Mouse (Mus musculus) hindbrain, postnatal 0 days (tissue): ENCODE data around the gene Tmem268. TPM values are rescaled to one million over a fixed set of nuclear protein-coding genes. Genes with fewer than 3 reads are reported as not detected.
A peak's percentile ranks its signal among the peaks of the same experiment; 100 is the strongest.

ENCODE experiments used
- ATAC-seq: fragments of 200-750 bp; cut with Nextera tagmentation; 2 replicates; pipeline ENCODE4 v1.8.0; 2017; ENCODE audit warnings: mild to moderate bottlenecking, moderate TSS enrichment, moderate library complexity
- DNase-seq: peaks from one replicate; pipeline ENCODE4 v3.0.0-alpha.2; 2015; ENCODE audit warnings: low spot score
- H3K27ac ChIP-seq: fragments of 300-500 bp; sonication (generic); 2 replicates; pipeline ENCODE4 v1.5.1; 2014; ENCODE audit warnings: mild to moderate bottlenecking
- H3K27me3 ChIP-seq: fragments of 300-500 bp; sonication (generic); 2 replicates; pipeline ENCODE4 v1.6.1; 2014; ENCODE audit warnings: low read length, mixed read lengths; ENCODE audit not compliant: insufficient read depth
- H3K36me3 ChIP-seq: fragments of 300-500 bp; sonication (generic); 2 replicates; pipeline ENCODE4 v1.6.1; 2014; ENCODE audit warnings: low read length, mixed read lengths; ENCODE audit not compliant: insufficient read depth
- H3K4me1 ChIP-seq: fragments of 300-500 bp; sonication (generic); 2 replicates; pipeline ENCODE4 v1.6.1; 2014; ENCODE audit warnings: antibody characterized with exemption, low read length, mixed read lengths; ENCODE audit not compliant: insufficient read depth
- H3K4me2 ChIP-seq: fragments of 300-500 bp; sonication (generic); 2 replicates; pipeline ENCODE4 v1.6.1; 2014; ENCODE audit warnings: low read depth, mild to moderate bottlenecking, low read length, moderate library complexity, mixed read lengths
- H3K4me3 ChIP-seq: fragments of 300-500 bp; sonication (generic); 2 replicates; pipeline ENCODE4 v1.5.1; 2014; ENCODE audit warnings: low read length
- H3K9ac ChIP-seq: fragments of 300-500 bp; sonication (generic); replicated peaks from 2 replicates; pipeline ENCODE4 v1.6.1; 2014; ENCODE audit warnings: mild to moderate bottlenecking, low read length, moderate library complexity, mixed read lengths
- H3K9me3 ChIP-seq: fragments of 300-500 bp; sonication (generic); 2 replicates; pipeline ENCODE4 v1.6.1; 2016; ENCODE audit warnings: low read length, mixed read lengths
- CTCF ChIP-seq: IDR thresholded peaks from 2 replicates; pipeline ENCODE4 v1.5.1; 2016; ENCODE audit warnings: antibody characterized with exemption, control low read depth, low read depth
- WGBS: fragments of 180-500 bp; shearing (Covaris S2); extraction: QIAGEN DNeasy Blood & Tissue Kit; methylation state at CpG from one replicate; pipeline ENCODE4 v1.1.7; 2014; 5-methylcytosine and 5-hydroxymethylcytosine counted together
- polyA plus RNA-seq: library from polyadenylated mRNA; unstranded; fragments of >200 nt; fragmentation: Nextera tagmentation; extraction: Ambion mirVana; gene quantifications from 2 replicates; pipeline ENCODE4 v1.2.1, GENCODE M21; 2015
- total RNA-seq: library from RNA; depleted of rRNA; stranded (reverse); fragments of >200 nt; gene quantifications from 2 replicates; pipeline ENCODE4 v1.2.3, GENCODE M21; 2014

Gene Tmem268
- total and polyA plus RNA-seq, 2 experiments from 2014 or later: 3.9 to 7.9 TPM

GRCm38 (mm10) chr4:63555111-63555510 lies 3.5 kb upstream of the Tmem268 start:
- DNase-seq: no peak
- no peak for TF ChIP-seq CTCF
- Histone ChIP-seq H3K27me3 (no peaks in the 10 kb centered on the region), H3K36me3 (peaks cover 26% of the 10 kb centered on the region), H3K4me3 (no peak overlapping the region), H3K4me2 (no peak overlapping the region), H3K27ac (no peak overlapping the region), H3K9ac (no peak overlapping the region), H3K4me1 (no peaks in the 10 kb centered on the region; the same call in 1 of the 2 replicates), H3K9me3 (no peaks in the 10 kb centered on the region)
- 97% methylated on average over 2 of the region's 2 CpGs for WGBS
- no peak for ATAC-seq

- ATAC-seq: no peak
- no peak overlapping the region for H3K9ac ChIP-seq
- TF ChIP-seq CTCF: no peak
- H3K27me3 ChIP-seq: no peaks in the 10 kb centered on the region
- no peak overlapping the region for H3K4me2 ChIP-seq
- no peaks in the 10 kb centered on the region for H3K9me3 ChIP-seq
- H3K27ac ChIP-seq: no peak overlapping the region
- H3K4me1 ChIP-seq: no peaks in the 10 kb centered on the region; the same call in 1 of the 2 replicates
- H3K4me3 ChIP-seq: no peak overlapping the region
- 74% methylated on average over 5 of the region's 5 CpGs for WGBS
- DNase-seq: no peak
- peaks cover 15% of the 10 kb centered on the region for H3K36me3 ChIP-seq
These were observed 1.9 kb upstream of the Tmem268 start for GRCm38 (mm10) chr4:63556665-63557064.

DNA sequence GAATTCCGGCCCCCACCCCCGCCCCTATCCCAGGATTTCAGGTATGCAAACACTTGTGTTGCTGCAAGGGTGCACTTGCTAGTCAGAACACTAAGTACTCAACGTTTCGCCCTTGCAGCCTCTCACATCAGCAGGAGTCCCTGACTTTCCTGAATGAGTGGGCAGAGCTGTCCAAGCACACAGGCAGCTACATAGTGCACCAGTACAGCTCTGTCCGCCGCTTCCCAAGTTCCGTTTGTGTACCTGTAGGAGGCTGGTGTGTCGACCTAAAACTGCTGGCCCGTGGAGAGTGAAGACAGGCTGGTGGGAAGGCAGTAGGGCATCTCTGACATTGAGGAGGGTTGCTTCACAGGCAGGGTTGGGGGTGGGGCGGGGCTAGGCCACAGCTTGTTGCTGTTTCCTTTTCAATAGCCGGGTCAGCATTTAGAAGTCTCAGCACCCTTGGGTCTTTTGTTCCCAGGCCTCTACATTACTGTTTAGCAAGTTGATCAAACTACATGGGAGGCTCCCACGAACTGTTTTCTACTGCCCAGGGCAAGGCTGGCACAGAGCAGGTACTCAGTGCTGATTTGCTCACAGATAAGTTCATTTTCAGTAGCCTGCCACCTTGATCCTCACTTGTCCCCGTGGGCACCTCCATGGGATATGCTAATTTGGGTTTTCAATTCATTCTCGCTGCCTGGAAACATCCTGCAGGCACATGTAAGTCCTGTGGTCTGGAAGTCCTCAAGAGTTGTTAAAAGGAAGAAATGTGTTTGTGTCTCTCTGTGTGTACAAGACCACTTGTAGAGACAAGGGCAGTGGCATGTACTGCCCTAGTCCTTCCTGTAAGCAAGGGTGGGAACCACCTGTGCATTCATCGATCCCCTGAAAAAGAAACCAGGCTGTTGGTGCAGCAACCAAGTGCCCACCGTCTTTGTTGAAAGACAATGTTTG lies 1.2 kb upstream of the Tmem268 start:
- H3K4me3 ChIP-seq: no peak overlapping the region
- H3K27me3 ChIP-seq: no peaks in the 10 kb centered on the region
- H3K27ac ChIP-seq: no peak overlapping the region
- ATAC-seq (no peak), DNase-seq (no peak)
- TF ChIP-seq CTCF: no peak
- H3K9me3 ChIP-seq: no peaks in the 10 kb centered on the region
- peaks cover 8% of the 10 kb centered on the region for H3K36me3 ChIP-seq
- peak overlapping the region; percentile 93 for H3K4me2 ChIP-seq
- 0 out of 2 replicates have a peak overlapping the region, but pooled peaks have one; percentile 59 for H3K9ac ChIP-seq
- H3K4me1 ChIP-seq: no peaks in the 10 kb centered on the region; the same call in 1 of the 2 replicates
- 33% methylated on average over 16 of the region's 16 CpGs for WGBS

DNA sequence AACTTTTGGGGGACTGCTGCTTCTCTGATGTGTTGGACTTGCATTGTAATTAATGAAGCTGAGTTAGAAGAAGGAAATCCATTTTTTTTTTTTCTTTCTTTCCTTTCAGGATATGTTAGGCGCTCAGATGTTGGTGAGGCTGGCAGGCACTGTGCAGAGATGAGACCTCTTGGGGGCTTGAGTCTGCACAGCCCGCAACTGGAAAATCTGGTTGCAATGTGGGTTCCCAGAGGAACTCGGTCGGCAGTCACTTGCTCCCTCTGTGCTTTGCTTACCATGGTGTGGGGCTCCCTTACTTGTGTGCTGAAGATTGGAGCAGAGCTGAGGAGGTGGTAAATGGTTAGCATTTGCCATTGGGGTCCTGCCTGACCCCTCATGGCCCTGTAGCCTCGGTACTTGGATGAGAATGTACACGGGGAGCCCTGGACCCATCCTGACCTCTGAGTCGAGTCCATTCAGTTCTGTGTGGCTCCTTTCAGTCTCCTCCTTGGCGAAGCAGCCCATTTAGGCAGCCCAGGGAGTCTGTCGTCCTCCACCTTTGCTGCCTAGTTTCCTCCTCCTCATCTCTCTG lies 631 bp downstream of the Tmem268 start:
- 35% methylated on average over 9 of the region's 9 CpGs for WGBS
- 0 out of 2 replicates have a peak, but pooled peaks have one; percentile 17 for ATAC-seq
- DNase-seq: no peak
- Histone ChIP-seq H3K4me2 (peak overlapping the region; percentile 93), H3K27me3 (no peaks in the 10 kb centered on the region), H3K4me3 (peak overlapping the region; percentile 77), H3K9ac (peak overlapping the region; percentile 59), H3K4me1 (no peaks in the 10 kb centered on the region; the same call in 1 of the 2 replicates), H3K27ac (peak overlapping the region; percentile 32; the same call in 1 of the 2 replicates), H3K9me3 (no peaks in the 10 kb centered on the region), H3K36me3 (no peaks in the 10 kb centered on the region)
- no peak for TF ChIP-seq CTCF

DNA sequence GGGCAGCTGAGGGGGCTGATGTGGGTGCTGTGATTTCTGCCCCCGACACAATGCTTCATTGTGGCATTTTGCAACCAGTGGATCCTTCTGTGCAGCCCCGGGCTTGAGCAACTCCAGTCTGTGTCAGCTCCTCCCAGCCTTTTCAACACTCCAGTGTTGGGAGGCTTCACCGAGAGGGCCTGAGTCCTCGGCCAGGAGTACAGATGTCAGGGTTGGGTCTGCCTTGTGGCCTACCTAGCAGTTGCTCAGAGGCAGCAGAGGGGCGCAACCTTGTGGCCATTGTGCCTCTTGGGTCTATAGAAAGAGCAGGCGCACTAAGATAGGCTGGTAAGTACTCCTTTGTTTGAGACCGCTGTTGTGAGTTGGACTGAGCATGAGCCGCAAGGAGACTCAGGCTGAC lies 1.5 kb downstream of the Tmem268 start:
- H3K36me3 ChIP-seq: no peaks in the 10 kb centered on the region
- WGBS: 62% methylated on average over 8 of the region's 8 CpGs
- ATAC-seq (no peak), DNase-seq (no peak)
- no peak overlapping the region for H3K27ac ChIP-seq
- H3K27me3 ChIP-seq: no peaks in the 10 kb centered on the region
- no peaks in the 10 kb centered on the region for H3K9me3 ChIP-seq
- no peak overlapping the region for H3K4me2 ChIP-seq
- TF ChIP-seq CTCF: no peak
- H3K4me3 ChIP-seq: no peak overlapping the region
- H3K4me1 ChIP-seq: no peaks in the 10 kb centered on the region; the same call in 1 of the 2 replicates
- no peak overlapping the region for H3K9ac ChIP-seq

DNA sequence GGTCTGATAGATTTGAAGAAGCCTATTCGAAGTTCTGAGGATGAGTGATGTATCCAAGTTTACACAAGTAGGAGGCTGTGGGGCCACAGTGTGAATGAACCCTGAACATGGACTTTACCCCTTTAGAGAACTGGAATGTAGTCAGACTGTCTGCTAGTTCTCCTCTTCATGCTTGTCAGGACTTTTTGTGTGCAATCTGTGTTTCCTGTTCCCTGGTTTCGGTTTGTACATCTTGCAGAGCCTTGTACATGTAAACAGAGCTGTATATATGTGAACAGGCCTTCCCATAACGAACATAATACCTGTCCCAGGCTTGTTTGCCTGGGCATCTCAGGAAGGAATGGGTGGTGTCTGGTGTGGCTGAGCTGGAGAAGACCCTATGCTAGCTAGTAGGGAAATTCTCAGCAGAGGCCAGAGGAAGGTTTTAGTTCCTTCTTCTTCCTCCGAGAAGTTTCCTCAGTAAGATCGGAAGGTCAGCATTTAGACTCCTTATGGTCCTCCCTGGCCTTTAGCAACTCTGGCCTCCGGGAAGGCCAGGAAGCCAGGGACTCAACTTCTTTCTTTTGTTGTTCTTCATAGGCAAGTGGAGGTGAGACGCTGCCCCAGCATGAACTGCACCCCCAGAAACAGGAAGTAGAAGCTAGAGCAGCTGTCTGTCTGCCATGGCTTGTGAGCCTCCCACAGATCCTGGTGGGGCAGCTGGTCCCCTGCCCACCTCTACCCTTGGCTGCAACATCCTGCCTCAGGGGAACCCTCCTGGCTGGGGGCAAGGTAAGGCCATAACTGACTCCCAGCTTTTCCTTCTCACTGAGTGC lies 3.5 kb downstream of the Tmem268 start:
- Histone ChIP-seq H3K27ac (no peak overlapping the region), H3K9ac (no peak overlapping the region), H3K4me2 (no peak overlapping the region), H3K9me3 (no peaks in the 10 kb centered on the region), H3K4me1 (no peaks in the 10 kb centered on the region; the same call in 1 of the 2 replicates), H3K36me3 (no peaks in the 10 kb centered on the region), H3K4me3 (no peak overlapping the region), H3K27me3 (no peaks in the 10 kb centered on the region)
- DNase-seq (no peak), ATAC-seq (no peak)
- WGBS: 80% methylated on average over 7 of the region's 7 CpGs
- no peak for TF ChIP-seq CTCF
